Comparison of ENCODE assay signal across 10 mouse cellular contexts in genomic region chr4:124135165-124135470, GRCm38 (mm10).
DNase-seq lines count a peak whose midpoint lies in the region; ATAC-seq and TF ChIP-seq lines count a peak whose summit lies in the region.
"Had no signal": no experiment of that assay in that cellular context is flagged by ENCODE, and none has a peak within 500 bp of the region (broad histone marks: within the 10 kb centered on the region; RNA-seq: fewer than 3 reads in every experiment).

No protein-coding gene starts in this region.

- H3K4me2 ChIP-seq in liver, embryonic 12.5 days: no peak overlapping the region
- H3K4me2 ChIP-seq in forebrain, postnatal 0 days (ENCODE audit: low read depth): no peak overlapping the region
- H3K4me2 ChIP-seq in limb, embryonic 14.5 days (replicated peaks; ENCODE audit: low read depth, low read length, severe bottlenecking): no peak overlapping the region
- H3K4me2 ChIP-seq: embryonic facial prominence, embryonic 13.5 days had no signal

- WGBS in liver, adult 2 months: 67% methylated on average over 6 of the region's 6 CpGs
- WGBS in liver, embryonic 12.5 days (ENCODE audit: insufficient replicate concordance): 58% methylated on average over 6 of the region's 6 CpGs
- 21% methylated on average over 6 of the region's 6 CpGs for WGBS in forebrain, postnatal 0 days
- 27% methylated on average over 6 of the region's 6 CpGs for WGBS in limb, embryonic 14.5 days

- no peaks in the 10 kb centered on the region for H3K4me1 ChIP-seq in liver, adult 2 months (ENCODE audit: control insufficient read depth, insufficient read depth, low read length)
- H3K4me1 ChIP-seq in liver, embryonic 12.5 days: no peaks in the 10 kb centered on the region
- H3K4me1 ChIP-seq in forebrain, postnatal 0 days (ENCODE audit: insufficient read depth): no peaks in the 10 kb centered on the region
- peaks cover 11% of the 10 kb centered on the region for H3K4me1 ChIP-seq in limb, embryonic 14.5 days (ENCODE audit: control insufficient read depth, insufficient read depth, low read length)

- H3K27ac ChIP-seq in liver, adult 2 months (replicated peaks; ENCODE audit: insufficient read depth, low read depth, low read length): no peak overlapping the region
- no peak overlapping the region for H3K27ac ChIP-seq in liver, embryonic 12.5 days
- no peak overlapping the region for H3K27ac ChIP-seq in forebrain, postnatal 0 days (ENCODE audit: low read depth, low read length)
- H3K27ac ChIP-seq in limb, embryonic 14.5 days (replicated peaks; ENCODE audit: low read depth, low read length): no peak overlapping the region
- H3K27ac ChIP-seq: embryonic facial prominence, embryonic 13.5 days; liver, embryonic 14.5 days had no signal

- TF ChIP-seq CTCF in liver, adult 2 months (IDR thresholded peaks at IDR 0.05; ENCODE audit: low read depth, low read length): no peak
- TF ChIP-seq CTCF in forebrain, postnatal 0 days (IDR thresholded peaks at IDR 0.05; ENCODE audit: low read depth): no peak

- no peak for ATAC-seq in liver, embryonic 12.5 days
- ATAC-seq in forebrain, postnatal 0 days: peak; percentile 84
- ATAC-seq in limb, embryonic 14.5 days (ENCODE audit: low FRiP score, low read depth): 0 out of 2 replicates have a peak, but pooled peaks have one; percentile 34

- no peak overlapping the region for H3K4me3 ChIP-seq in liver, adult 2 months (ENCODE audit: insufficient read depth, low read depth, low read length)
- H3K4me3 ChIP-seq in liver, embryonic 12.5 days: no peak overlapping the region
- no peak overlapping the region for H3K4me3 ChIP-seq in forebrain, postnatal 0 days (ENCODE audit: low read depth, low read length)
- H3K4me3 ChIP-seq in limb, embryonic 14.5 days (replicated peaks; ENCODE audit: low read length): no peak overlapping the region
- H3K4me3 ChIP-seq: embryonic facial prominence, embryonic 13.5 days had no signal

- H3K79me2 ChIP-seq in liver, adult 2 months (ENCODE audit: control insufficient read depth, insufficient read depth, low read length): no peaks in the 10 kb centered on the region

- H3K36me3 ChIP-seq in liver, adult 2 months (ENCODE audit: control insufficient read depth, insufficient read depth, low read length): no peaks in the 10 kb centered on the region
- no peaks in the 10 kb centered on the region for H3K36me3 ChIP-seq in liver, embryonic 12.5 days
- H3K36me3 ChIP-seq in forebrain, postnatal 0 days (ENCODE audit: insufficient read depth): no peaks in the 10 kb centered on the region
- H3K36me3 ChIP-seq in limb, embryonic 14.5 days (ENCODE audit: control insufficient read depth, insufficient read depth, low read length): no peaks in the 10 kb centered on the region
- H3K36me3 ChIP-seq: embryonic facial prominence, embryonic 13.5 days had no signal

- H3K9me3 ChIP-seq in liver, embryonic 12.5 days (replicated peaks): no peaks in the 10 kb centered on the region
- H3K9me3 ChIP-seq in forebrain, postnatal 0 days (ENCODE audit: low read length): no peaks in the 10 kb centered on the region
- H3K9me3 ChIP-seq in limb, embryonic 14.5 days (ENCODE audit: control insufficient read depth, low read length): no peaks in the 10 kb centered on the region
- H3K9me3 ChIP-seq: embryonic facial prominence, embryonic 13.5 days had no signal

- no peak overlapping the region for H3K9ac ChIP-seq in liver, adult 2 months (ENCODE audit: low read depth, low read length)
- H3K9ac ChIP-seq in liver, embryonic 12.5 days: no peak overlapping the region
- H3K9ac ChIP-seq in forebrain, postnatal 0 days: no peak overlapping the region
- H3K9ac ChIP-seq in limb, embryonic 14.5 days (ENCODE audit: low read depth, low read length, severe bottlenecking): no peak overlapping the region
- H3K9ac ChIP-seq: embryonic facial prominence, embryonic 13.5 days; liver, embryonic 14.5 days had no signal

- no peaks in the 10 kb centered on the region for H3K27me3 ChIP-seq in liver, adult 2 months (ENCODE audit: control insufficient read depth, insufficient read depth, low read length)
- H3K27me3 ChIP-seq in liver, embryonic 12.5 days (replicated peaks): peaks cover 10% of the 10 kb centered on the region; the same call in 1 of the 2 replicates
- H3K27me3 ChIP-seq in forebrain, postnatal 0 days (ENCODE audit: insufficient read depth, low read length): no peaks in the 10 kb centered on the region
- H3K27me3 ChIP-seq in limb, embryonic 14.5 days (ENCODE audit: control insufficient read depth, insufficient read depth, low read length): no peaks in the 10 kb centered on the region

- intact Hi-C loops in gastrocnemius, postnatal 14 days (cut with DNase I; ENCODE audit: low total_unique reads): loop anchor here (5.0 kb wide), 1 partner anchor 178 kb away; no protein-coding TSS in a partner anchor

- DNase-seq in liver, adult 2 months (ENCODE audit: extremely low read depth, low read depth, low spot score): peak; percentile 6
- peak; percentile 61 for DNase-seq in forebrain, postnatal 0 days
- peak; percentile 58 to 68 for DNase-seq in kidney, adult 8-10 months
- peak; percentile 15 for DNase-seq in limb, embryonic 14.5 days (ENCODE audit: low spot score)
- no peak for DNase-seq in spleen, adult 18-20 months
- DNase-seq in lung, postnatal 14 days: no peak
- DNase-seq in gastrocnemius, postnatal 14 days: no peak

- no peak for TF ChIP-seq POLR2A in liver, adult 2 months (IDR thresholded peaks at IDR 0.05; ENCODE audit: extremely low read depth, insufficient read depth, low read length)
- no peak for TF ChIP-seq POLR2A in limb, embryonic 14.5 days (IDR thresholded peaks at IDR 0.05; ENCODE audit: borderline replicate concordance, extremely low read depth, insufficient read depth, insufficient read length)

Comparison
In these comparisons a context has a peak if more than half of its experiments do, and no peak if none do; other contexts are left out.
1. DNase-seq: peak in liver, adult 2 months (single experiment), forebrain, postnatal 0 days (single experiment), kidney, adult 8-10 months (2 of 2) and limb, embryonic 14.5 days (single experiment); none in spleen, adult 18-20 months (0 of 2), lung, postnatal 14 days (single experiment) and gastrocnemius, postnatal 14 days (single experiment).